Mouse (Mus musculus): Measurements from ENCODE around the gene Pigk.
A peak's percentile ranks its signal among the peaks of the same experiment; 100 is the strongest.

Pigk gene

DNA sequence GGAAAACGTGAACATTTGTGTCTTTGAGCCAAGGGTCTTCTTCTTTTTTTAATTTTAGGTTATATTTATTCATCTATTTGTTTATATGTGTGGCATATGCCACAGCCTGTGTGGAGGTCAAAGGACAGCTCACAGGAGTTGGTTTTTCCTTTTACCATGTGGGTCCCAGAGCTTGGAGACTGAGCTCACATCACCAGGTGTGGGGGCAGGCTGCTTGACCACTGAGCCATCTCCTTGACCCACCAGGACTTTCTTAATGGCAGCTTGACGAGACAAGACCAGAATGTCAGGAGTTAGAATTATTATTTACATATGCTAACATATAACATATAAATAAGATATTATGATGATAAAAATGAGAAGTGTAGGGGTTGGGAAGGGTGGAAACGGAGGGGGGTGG lies 182.2 kb downstream of the Pigk start:
- DNase-seq (ENCODE audit: low read depth, low spot score), result no peak

DNA sequence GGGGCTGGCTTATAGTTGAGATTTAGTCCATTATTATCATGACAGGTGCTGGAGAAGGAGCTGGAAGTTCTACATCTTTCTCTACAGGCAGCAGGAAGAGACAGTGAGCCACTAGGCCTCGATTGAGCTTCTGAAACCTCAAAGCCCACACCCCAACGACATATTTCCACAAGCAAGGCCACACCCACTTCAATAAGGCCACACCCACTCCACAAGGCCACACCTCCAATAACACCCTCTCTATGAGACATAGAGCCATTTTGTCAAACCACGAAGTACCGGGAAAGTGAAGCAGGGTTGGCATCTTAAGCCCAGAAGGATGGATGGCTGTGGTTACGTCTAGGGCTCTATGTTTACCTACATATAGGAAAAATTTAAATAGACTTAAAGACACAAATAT lies 183.3 kb downstream of the Pigk start:
- no peak for DNase-seq (ENCODE audit: low read depth, low spot score)

DNA sequence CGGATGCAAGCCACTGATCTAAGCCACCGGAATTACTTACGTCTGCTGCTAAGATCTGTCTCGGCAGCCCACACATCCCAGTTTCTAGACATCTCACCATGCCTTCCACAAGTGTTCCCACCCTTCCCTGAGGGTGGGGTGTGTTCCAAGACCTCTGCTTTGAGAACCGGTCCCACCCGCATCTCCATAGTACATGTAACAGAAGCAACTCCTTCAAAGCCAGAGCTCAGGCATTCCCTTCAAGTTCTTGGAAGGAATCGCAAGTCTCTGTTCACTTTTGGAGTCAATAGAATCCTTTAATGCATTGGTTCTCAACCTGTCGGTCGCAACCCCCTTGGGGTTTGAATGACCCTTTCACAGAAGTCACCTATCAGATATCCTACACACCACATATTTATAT lies 185.0 kb downstream of the Pigk start:
- DNase-seq (ENCODE audit: low read depth, low spot score), result no peak

- no peak for DNase-seq (ENCODE audit: low read depth, low spot score)
Observed at GRCm38 (mm10) chr3:152905026-152905425, 191.1 kb downstream of the Pigk start.

DNA sequence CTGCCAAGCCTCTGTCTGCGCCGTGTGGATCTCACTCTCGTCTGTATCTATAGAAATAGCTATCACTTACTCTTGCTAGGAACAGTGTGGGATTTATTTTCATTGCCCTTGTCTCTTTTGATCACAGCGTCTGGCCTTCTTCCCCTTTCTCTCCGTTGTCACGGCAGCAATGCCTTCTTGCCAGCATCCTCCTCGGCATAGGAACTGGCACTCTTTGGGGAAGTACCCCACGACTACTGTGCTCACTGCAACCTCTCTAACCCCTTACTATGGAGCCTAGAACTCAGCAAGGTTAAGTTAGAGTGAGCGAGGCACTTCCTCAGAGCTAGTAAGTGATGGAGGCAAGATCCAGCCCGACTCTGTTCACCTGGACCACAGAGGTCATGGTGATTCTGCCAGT lies 191.9 kb downstream of the Pigk start:
- DNase-seq (ENCODE audit: low read depth, low spot score), result no peak

DNA sequence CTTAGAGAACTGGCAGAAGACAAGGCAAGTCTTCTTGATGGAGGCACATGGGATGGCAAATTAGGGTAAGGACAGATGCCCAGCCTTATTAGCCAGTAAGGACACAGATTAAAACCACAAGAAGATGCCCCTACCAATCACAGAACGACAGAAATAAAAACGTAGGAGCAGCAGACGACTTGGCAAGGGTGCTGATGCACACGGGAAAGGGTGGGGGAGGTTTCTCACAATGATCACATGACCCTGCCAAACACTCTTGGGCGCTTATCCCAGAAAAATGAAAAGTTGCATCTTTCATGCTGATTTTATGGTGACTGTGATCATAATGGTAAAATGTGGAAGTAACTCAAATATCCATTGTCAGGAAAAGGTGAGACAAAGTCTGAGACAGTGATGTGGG lies 193.2 kb downstream of the Pigk start:
- DNase-seq (ENCODE audit: low read depth, low spot score), result no peak

DNA sequence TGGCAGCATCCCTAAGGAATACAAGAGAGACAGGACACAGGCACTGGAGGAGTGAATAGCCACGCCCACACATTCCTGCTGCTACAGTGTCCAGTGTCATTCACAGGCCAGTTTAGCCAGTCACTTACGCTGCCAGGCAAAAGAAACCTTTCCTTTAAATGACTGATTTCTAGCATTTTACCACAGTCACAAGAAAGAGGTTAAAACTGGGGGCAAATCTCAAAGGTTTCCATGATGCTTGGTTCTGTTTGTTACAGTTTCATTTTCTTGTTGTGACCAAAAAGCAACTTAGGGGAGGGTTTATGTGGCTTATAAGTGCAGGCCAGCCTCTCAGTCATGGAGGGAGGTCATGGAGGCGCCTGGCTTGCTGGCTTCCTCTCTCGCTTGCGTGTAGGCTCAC lies 193.8 kb downstream of the Pigk start:
- DNase-seq (ENCODE audit: low read depth, low spot score), result no peak

DNA sequence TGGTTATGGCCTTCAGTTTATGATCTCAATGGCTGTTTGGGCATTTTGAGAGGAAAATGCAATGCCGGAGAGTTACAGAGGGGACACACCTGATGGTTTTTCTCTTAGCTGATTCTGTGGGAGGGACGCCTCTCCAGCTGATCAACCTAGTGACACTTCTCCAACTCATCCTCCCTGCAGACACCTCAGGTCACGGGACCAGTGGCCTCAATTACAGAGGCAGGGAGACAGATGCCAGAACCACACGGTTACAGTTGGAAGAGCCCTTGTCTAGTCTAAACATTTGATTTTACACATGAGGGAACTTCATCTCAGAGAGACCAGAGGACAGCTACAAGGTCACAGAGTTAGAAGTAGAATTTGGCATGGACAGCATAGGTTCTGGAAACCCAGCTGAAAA lies 197.7 kb downstream of the Pigk start:
- DNase-seq (ENCODE audit: low read depth, low spot score), result no peak

DNA sequence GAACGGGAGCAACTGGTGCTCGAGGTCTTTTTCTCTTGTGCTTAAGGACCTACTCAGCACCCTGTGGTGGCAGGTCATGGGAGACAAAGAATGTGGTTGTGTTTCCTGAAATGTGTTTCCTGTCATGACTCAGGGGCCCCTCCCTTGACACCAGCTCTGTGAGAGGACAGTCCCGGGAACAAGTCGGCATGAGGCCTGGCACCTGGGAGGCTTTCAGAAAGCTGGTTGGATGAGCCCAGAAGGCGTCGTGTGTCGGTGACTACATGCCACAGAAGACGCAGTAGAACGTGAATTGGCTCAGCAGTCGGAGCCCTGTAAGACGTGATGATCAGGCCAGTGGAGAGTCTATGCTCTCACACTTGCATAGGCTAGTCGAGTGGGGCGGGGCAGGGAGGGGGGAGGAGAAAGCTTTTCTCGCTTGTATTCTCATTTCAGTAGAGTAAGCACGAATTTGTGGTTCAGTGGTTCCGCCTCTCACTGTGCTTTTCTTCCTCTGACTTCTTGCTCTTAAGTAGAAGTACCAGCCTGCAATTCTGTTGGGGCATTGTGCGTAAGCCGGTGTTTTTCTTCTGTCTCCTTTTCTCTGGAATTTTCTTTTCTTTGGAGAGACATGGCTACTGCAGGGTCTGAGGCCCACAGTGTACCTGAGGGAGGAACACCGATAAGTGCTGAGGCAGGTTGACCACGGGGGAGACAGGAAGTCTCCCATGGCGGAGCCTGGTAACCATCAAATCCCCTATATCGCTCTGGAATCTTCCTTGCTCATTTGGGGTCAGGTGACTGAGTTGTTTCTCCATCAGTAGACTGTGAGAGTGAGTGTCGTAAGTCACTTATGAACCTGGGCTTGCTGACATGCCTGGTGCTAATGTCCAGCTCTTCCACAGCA lies 198.6 kb downstream of the Pigk start:
- no peak for DNase-seq (ENCODE audit: low read depth, low spot score)

- DNase-seq (ENCODE audit: low read depth, low spot score), result no peak
Observed at GRCm38 (mm10) chr3:152913150-152913549, 199.2 kb downstream of the Pigk start.

GRCm38 (mm10) chr3:152913625-152914024 lies 199.7 kb downstream of the Pigk start:
- no peak for DNase-seq (ENCODE audit: low read depth, low spot score)

- no peak for DNase-seq (ENCODE audit: low read depth, low spot score)
Observed at GRCm38 (mm10) chr3:152914376-152914775, 200.5 kb downstream of the Pigk start.

- no peak for DNase-seq (ENCODE audit: low read depth, low spot score)
Observed at GRCm38 (mm10) chr3:152917579-152917978, 203.7 kb downstream of the Pigk start.

GRCm38 (mm10) chr3:152919101-152919500 lies 205.2 kb downstream of the Pigk start:
- DNase-seq (ENCODE audit: low read depth, low spot score), result no peak

DNA sequence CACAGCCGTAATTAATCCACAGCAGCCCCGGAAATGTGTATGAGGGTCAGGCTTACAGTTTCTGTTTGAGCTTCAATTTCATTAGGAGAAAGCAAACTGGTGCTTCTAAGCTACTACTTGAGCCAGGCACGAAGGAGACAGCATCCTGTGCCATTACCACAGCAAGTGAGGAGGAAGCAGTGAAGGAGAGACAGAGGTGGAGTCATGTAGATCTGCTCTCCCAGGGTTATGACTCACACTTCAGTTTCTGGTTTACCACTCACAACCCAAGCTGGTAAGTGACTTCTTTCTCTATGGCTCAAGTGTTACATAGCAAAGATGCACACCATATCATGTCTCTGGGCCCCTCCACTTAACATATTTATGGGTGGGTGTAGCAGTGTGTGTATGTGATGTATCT lies 206.5 kb downstream of the Pigk start:
- no peak for DNase-seq (ENCODE audit: low read depth, low spot score)

- DNase-seq (ENCODE audit: low read depth, low spot score), result no peak
Observed at GRCm38 (mm10) chr3:152923530-152923929, 209.6 kb downstream of the Pigk start.

DNA sequence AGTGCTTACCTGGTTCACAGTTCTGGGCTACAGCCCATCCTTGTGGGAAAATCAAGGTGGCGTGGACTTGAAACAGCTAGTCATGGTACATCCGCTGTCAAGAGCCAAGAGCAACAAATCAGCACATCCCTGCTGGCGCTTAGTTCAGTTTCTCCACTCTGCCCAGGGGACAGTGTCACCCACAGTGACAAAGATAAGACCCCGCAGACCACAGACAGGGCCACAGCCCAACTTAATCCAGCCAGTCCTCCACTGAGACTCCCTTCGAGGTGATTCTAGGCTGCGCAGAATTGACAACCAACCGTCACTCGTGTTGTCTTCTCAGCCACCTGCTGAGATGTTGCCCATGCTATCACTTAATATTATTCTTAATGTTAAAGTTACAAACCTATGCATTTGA lies 211.5 kb downstream of the Pigk start:
- no peak for DNase-seq (ENCODE audit: low read depth, low spot score)

GRCm38 (mm10) chr3:152926166-152926565 lies 212.3 kb downstream of the Pigk start:
- DNase-seq (ENCODE audit: low read depth, low spot score), result no peak

- DNase-seq (ENCODE audit: low read depth, low spot score), result peak; percentile 28
Observed at GRCm38 (mm10) chr3:152928287-152928975, 214.5 kb downstream of the Pigk start.

- DNase-seq (ENCODE audit: low read depth, low spot score), result no peak
Observed at GRCm38 (mm10) chr3:152929256-152929787, 215.4 kb downstream of the Pigk start.

DNA sequence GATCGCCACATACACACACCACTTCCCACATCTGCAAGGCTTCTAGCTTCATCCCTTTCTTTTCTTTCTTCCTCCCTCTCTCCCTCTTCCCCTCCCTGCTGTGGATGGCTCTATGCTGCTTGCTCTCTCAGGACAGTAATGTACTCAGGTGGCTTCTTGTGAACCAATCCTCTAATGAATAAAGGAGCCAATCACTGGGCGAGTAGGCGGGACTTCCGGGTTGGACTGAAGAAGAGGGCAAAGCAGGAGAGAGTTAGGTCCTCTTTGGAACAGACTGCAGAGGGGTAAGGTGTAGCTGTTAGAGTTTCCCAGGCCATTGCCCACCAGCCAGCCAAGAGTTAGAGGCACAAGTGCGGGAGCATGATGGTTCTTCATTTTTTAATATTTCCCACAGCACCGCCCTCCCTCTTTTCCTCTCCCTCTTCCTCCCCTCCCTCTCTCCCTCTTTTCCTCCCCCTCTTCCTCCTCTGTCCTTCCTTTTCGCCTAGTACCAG lies 215.9 kb downstream of the Pigk start:
- DNase-seq (ENCODE audit: low read depth, low spot score), result no peak

- no peak for DNase-seq (ENCODE audit: low read depth, low spot score)
Observed at GRCm38 (mm10) chr3:152931354-152931753, 217.5 kb downstream of the Pigk start.

DNA sequence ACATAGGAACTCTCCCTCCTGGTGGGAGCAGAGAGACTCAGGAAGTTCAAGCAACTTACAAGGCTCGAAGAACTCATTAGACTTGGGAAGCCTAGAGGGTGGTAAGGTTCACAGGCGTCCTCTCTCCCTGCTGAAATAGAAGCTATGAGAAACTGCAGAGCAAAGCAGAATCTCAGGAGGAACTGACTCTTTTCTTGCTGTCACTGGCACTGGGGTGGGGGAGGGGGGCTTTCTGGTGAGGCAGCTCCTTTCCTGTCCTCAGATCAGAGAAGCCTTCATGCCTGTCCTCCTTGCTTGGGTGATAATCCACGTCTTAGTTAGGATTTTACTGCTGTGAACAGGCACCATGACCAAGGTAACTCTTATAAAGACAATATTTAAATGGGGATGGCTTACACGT lies 218.2 kb downstream of the Pigk start:
- no peak for DNase-seq (ENCODE audit: low read depth, low spot score)
